Mouse (Mus musculus): Measurements from ENCODE around the gene Ube2e2. TPM values are rescaled to one million over a fixed set of nuclear protein-coding genes. Genes with fewer than 3 reads are reported as not detected.

The Ube2e2 gene
- total and polyA plus RNA-seq, 3 experiments: not detected

GRCm38 (mm10) chr14:18889571-18889970, 4.5 kb downstream of the Ube2e2 start:
- H3K9ac ChIP-seq (ENCODE audit: control insufficient read depth, low read depth, low read length, poor library complexity, severe bottlenecking): no peak overlapping the region
- H3K9me3 ChIP-seq (replicated peaks; ENCODE audit: insufficient read depth, low read length): no peaks in the 10 kb centered on the region
- H3K4me3 ChIP-seq (ENCODE audit: control insufficient read depth in 1 of 2, insufficient read depth in 1 of 2, low read depth in 2 of 2, low read length in 2 of 2): no peak overlapping the region
- H3K27me3 ChIP-seq (ENCODE audit: control insufficient read depth in 1 of 2, insufficient read depth in 2 of 2, low read length in 2 of 2): no peaks in the 10 kb centered on the region
- no peaks in the 10 kb centered on the region for H3K4me1 ChIP-seq (ENCODE audit: control insufficient read depth in 1 of 2, insufficient read depth in 2 of 2, low read length in 2 of 2)
- H3K36me3 ChIP-seq (ENCODE audit: control insufficient read depth in 1 of 2, insufficient read depth in 2 of 2, low read length in 2 of 2): no peaks in the 10 kb centered on the region
- DNase-seq (ENCODE audit: low read depth, low spot score): no peak
- no peak for TF ChIP-seq USF2 (IDR thresholded peaks at IDR 0.05; ENCODE audit: borderline replicate concordance in 1 of 2, insufficient read depth in 1 of 2, low read depth in 1 of 2, low read length in 2 of 2)
- no peaks in the 10 kb centered on the region for H3K79me2 ChIP-seq (ENCODE audit: control insufficient read depth, insufficient read depth, low read length, poor library complexity)
- H3K27ac ChIP-seq (ENCODE audit: control insufficient read depth, low read depth, low read length): no peak overlapping the region

DNA sequence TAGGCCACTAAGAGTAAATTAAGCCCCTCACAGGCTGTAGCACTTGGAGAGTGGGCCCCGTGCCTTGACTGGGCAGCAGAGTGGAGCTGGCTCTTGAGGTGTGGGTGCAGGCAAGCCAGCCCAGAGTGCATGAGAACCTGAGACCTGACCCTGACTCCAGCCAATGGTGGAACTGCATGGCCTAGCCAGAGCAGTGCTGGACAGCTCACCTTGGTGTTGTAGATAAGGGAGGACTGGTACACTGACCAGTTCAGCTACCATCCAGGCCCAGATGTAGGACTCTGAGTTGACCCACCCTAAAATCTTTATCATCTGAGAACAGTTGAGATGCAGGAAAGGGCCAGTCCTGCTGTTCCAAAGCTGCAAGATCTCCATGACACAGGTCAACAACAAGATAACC, 11.6 kb downstream of the Ube2e2 start:
- no peaks in the 10 kb centered on the region for H3K27me3 ChIP-seq (ENCODE audit: control insufficient read depth in 1 of 2, insufficient read depth in 2 of 2, low read length in 2 of 2)
- no peak overlapping the region for H3K4me3 ChIP-seq (ENCODE audit: control insufficient read depth in 1 of 2, insufficient read depth in 1 of 2, low read depth in 2 of 2, low read length in 2 of 2)
- H3K4me1 ChIP-seq (ENCODE audit: control insufficient read depth in 1 of 2, insufficient read depth in 2 of 2, low read length in 2 of 2): no peaks in the 10 kb centered on the region
- H3K27ac ChIP-seq (ENCODE audit: control insufficient read depth, low read depth, low read length): no peak overlapping the region
- H3K36me3 ChIP-seq (ENCODE audit: control insufficient read depth in 1 of 2, insufficient read depth in 2 of 2, low read length in 2 of 2): no peaks in the 10 kb centered on the region
- no peak for DNase-seq (ENCODE audit: low read depth, low spot score)
- H3K79me2 ChIP-seq (ENCODE audit: control insufficient read depth, insufficient read depth, low read length, poor library complexity): no peaks in the 10 kb centered on the region
- H3K9me3 ChIP-seq (replicated peaks; ENCODE audit: insufficient read depth, low read length): no peaks in the 10 kb centered on the region
- TF ChIP-seq SIN3A (IDR thresholded peaks at IDR 0.05; ENCODE audit: low read length) (no peak), JUND (IDR thresholded peaks at IDR 0.05; ENCODE audit: low read depth, low read length) (no peak), CHD2 (IDR thresholded peaks at IDR 0.05; ENCODE audit: low read length) (no peak), RCOR1 (IDR thresholded peaks at IDR 0.05; ENCODE audit: low read depth, low read length) (no peak), MAFK (IDR thresholded peaks at IDR 0.05; ENCODE audit: borderline replicate concordance, low read depth, low read length) (no peak), TCF12 (IDR thresholded peaks at IDR 0.05; ENCODE audit: low read depth, low read length) (no peak), CHD1 (IDR thresholded peaks at IDR 0.05; ENCODE audit: low read depth, low read length) (no peak), USF1 (IDR thresholded peaks at IDR 0.05; ENCODE audit: low read depth, low read length) (no peak), ZC3H11A (IDR thresholded peaks at IDR 0.05; ENCODE audit: low read depth, low read length) (no peak), MXI1 (IDR thresholded peaks at IDR 0.05; ENCODE audit: low read depth, low read length) (no peak), MEF2A (IDR thresholded peaks at IDR 0.05; ENCODE audit: extremely low read depth, insufficient replicate concordance, low read depth, low read length, poor library complexity, severe bottlenecking) (no peak), TBP (IDR thresholded peaks at IDR 0.05; ENCODE audit: low read depth, low read length) (no peak)
- no peak overlapping the region for H3K9ac ChIP-seq (ENCODE audit: control insufficient read depth, low read depth, low read length, poor library complexity, severe bottlenecking)

DNA sequence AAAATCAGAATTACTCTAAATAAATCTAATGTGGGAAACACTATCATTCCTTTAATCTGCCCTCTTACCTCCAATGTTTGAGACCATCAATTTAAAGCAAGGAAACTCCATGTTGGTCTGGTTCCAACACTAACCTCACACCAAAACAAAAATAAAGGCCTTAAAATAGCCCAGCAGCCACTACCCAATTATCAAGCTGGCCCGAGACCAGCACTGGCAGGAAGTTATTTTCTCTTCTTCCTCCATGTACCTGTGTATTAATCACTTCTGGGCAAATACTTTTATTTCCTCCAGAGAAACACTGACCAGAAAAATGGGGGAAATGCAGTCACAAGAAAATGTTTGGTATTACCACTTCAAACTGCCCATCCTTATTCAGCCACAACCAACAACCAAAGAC, 23.4 kb downstream of the Ube2e2 start:
- no peak for DNase-seq (ENCODE audit: low read depth, low spot score)
- Histone ChIP-seq H3K36me3 (ENCODE audit: control insufficient read depth in 1 of 2, insufficient read depth in 2 of 2, low read length in 2 of 2) (no peaks in the 10 kb centered on the region), H3K27me3 (ENCODE audit: control insufficient read depth in 1 of 2, insufficient read depth in 2 of 2, low read length in 2 of 2) (no peaks in the 10 kb centered on the region), H3K27ac (ENCODE audit: control insufficient read depth, low read depth, low read length) (no peak overlapping the region), H3K4me3 (ENCODE audit: control insufficient read depth in 1 of 2, insufficient read depth in 1 of 2, low read depth in 2 of 2, low read length in 2 of 2) (no peak overlapping the region), H3K79me2 (ENCODE audit: control insufficient read depth, insufficient read depth, low read length, poor library complexity) (no peaks in the 10 kb centered on the region), H3K4me1 (ENCODE audit: control insufficient read depth in 1 of 2, insufficient read depth in 2 of 2, low read length in 2 of 2) (no peaks in the 10 kb centered on the region), H3K9me3 (replicated peaks; ENCODE audit: insufficient read depth, low read length) (no peaks in the 10 kb centered on the region), H3K9ac (ENCODE audit: control insufficient read depth, low read depth, low read length, poor library complexity, severe bottlenecking) (no peak overlapping the region)
- TF ChIP-seq UBTF (IDR thresholded peaks at IDR 0.05; ENCODE audit: borderline replicate concordance, insufficient read depth, low read depth, low read length) (no peak), ETS1 (IDR thresholded peaks at IDR 0.05; ENCODE audit: low read depth, low read length) (no peak), ZC3H11A (IDR thresholded peaks at IDR 0.05; ENCODE audit: low read depth, low read length) (no peak)

Data from MEL (cell line).